Mouse (Mus musculus) heart, postnatal 14 days (tissue): ENCODE measurements at regions not wholly inside any gene's neighbourhood (a gene's known extent, or its start where the extent isn't known, plus 50 kb on each side); places are given as distances from the start of the nearest gene placed in this dataset.

Source experiments
- DNase-seq, 2 experiments: peaks; one replicate each; pipeline ENCODE4 v3.0.0; 2021 to 2022
- intact Hi-C: fragments of 180-260 bp; cut with DNase I; formaldehyde crosslinking; loops from one replicate; pipeline ENCODE4 v1.15.1; 2025

DNA sequence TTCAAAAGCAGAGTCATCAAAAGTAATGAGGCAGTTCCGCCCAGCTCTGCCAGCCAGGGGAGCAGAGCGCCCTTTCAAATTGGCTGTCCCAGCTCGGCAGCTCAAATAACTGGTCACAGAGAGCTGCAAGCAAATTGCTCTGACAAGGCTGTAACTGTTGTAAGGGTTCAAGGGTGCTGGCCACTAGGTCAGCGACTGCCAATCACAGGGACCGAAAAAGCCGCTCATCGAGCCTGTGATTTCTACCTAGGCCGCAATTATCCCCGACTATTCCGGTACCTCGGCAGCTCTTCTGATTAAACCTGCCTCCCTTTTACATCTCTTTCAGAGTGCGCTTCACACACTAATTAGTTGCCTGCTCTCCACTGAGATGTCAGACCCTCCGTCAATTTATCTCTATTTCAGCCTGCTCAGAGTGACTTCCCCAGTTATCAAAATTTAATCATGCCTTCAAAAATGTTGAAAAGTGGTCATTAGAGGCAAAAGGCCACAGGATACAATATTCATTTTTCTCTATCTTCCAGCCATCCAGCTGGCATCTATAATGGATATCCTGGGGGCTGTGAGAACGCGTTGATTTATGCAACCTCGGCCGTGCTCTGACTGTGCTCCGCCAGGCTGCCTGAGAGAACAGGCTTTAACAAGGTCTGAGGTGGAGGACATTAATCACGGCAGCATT, 606.7 kb downstream of the Psat1 start:
- no peak for DNase-seq
- intact Hi-C loops: no loop called here

GRCm38 (mm10) chr19:15339979-15340304, 607.2 kb downstream of the Psat1 start:
- intact Hi-C loops: no loop called here
- no peak for DNase-seq

DNA sequence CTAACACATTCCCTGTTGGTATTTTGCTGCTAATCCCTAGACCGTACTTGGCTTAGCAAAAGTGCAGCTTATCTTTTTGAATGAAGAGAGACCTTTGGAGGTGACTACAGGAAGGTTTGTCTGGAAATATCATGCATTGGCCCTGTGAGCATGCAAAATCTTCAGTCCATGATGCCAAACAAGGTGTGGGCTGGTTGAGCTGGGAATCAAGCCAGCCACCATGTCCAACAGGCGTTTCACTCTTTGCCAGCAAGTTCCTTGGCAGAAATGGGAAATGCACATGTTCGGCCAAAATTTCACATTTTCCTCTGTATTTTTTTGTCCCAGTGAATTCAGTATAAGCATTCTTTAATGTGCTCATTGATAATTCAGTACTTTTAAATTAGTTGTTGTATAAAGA, 617.0 kb downstream of the Psat1 start:
- DNase-seq: peak in 1 of 2 experiments; percentile 6
- intact Hi-C loops: no loop called here

DNA sequence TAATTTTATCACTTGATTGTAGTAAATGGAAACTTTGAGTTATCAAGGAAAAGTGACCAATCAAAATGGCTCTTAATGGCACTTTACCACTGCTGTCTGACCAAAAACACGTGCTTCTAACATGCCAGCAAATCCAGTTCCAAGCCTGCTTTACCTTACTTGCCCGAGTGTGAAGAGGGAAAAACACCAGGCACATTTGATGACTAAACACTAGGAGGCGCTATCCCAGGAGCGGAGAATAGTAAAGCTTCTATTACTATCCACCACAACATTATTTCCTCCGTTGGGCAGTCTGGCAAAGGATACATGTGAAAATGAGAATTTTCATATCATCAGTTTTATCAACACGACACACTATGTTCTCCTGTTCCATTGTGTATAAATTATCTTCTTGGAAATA, 647.7 kb downstream of the Psat1 start:
- no peak for DNase-seq
- intact Hi-C loops: no loop called here

DNA sequence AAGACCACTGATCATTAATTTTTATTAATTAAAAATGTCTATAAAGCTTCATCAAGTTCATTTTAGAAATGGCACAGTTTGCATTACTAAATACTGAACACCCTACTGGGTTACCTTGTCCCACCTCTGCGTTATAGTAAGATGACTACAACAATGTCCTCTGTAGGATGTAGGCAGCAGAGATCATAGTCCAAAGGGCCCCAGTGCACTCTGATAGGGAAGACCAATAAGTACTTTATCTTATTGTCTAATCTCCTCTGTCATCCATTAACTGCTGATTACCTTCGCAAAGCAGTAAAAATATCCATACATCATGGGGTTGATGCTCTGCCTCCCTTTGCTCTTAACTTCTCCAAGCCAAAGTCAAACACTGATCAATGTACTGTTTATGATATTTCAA, 662.1 kb downstream of the Psat1 start:
- no peak for DNase-seq
- intact Hi-C loops: no loop called here

DNA sequence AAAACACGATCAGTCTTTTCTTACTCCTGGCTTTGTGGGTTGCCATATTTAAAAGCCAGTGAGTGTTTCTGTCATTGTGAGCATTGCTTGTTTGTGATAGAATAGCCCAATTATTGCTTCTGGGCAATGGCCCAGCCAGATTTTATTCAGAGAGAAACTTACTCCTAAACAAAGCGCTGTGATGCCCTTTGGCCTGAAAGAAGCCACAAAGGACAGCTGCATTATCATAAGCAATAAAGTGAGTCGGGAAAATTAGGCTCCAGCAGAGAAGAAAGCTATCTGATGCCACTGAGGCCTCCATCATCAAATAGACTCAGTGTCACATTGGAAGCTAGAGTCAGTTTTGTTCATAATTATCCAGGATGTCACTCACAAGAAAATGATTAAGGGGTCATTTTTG, 644.9 kb upstream of the Tle4 start:
- intact Hi-C loops: no loop called here
- DNase-seq: no peak

GRCm38 (mm10) chr19:15230129-15230927, 632.5 kb upstream of the Tle4 start:
- intact Hi-C loops: no loop called here
- no peak for DNase-seq

- DNase-seq: no peak
- intact Hi-C loops: no loop called here
These were observed 619.5 kb upstream of the Tle4 start for GRCm38 (mm10) chr19:15217387-15217786.

DNA sequence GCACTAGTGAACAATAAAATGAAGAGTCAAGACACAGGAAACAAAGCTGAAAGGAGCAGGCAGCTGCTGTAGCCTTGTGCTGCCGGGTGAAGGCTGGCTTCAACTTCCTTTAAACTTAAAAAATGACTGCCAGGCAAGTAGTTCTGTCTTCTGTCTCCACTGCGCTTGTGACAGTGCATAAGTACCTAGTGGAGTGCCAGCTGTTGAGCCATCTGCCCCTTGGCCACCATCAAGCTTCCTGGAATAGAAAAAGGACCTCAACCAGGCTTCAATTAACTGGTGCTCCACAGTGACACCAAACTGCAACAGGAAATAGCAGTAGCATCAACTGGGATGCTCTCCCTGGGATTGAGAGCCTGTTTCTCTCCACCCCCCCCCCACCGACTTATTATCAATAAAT, 616.8 kb upstream of the Tle4 start:
- no peak for DNase-seq
- intact Hi-C loops: no loop called here

DNA sequence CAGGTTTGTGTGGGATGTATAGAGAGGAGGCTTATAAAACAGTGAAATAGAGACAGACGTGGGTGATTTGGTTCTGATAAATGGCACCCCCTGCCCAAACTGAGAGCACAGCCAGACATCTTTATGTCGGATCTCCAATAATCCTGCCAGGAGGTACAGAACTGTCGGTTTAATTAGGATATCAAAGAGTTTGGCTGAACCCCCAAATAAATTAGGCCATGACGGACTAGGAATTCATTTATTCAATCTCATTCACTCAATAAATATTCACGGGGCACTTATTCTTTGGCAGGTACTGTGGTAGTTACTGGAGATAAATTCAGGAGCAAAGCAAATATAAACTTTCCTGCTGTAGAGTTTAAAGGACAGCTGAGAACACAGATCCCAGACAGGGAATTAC, 615.0 kb upstream of the Tle4 start:
- intact Hi-C loops: no loop called here
- no peak for DNase-seq

DNA sequence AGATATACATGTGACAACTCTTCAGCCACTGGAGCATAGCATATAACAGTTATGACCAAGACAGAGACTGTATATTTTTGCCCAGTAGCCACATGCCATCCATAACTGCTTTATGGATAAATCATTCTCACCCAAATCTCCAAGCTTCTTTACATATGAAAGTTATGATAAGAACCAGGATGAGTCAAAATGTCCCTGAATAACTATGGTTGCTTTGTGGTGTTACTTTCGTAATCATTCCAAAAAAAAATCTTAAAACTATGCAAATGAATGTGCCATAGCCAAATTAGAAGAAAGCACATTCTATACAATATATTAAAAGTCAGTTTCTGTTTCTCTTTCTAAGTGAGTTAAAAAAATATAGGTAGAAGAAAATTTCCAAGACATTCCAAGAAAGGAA, 605.2 kb upstream of the Tle4 start:
- intact Hi-C loops: no loop called here
- no peak for DNase-seq

DNA sequence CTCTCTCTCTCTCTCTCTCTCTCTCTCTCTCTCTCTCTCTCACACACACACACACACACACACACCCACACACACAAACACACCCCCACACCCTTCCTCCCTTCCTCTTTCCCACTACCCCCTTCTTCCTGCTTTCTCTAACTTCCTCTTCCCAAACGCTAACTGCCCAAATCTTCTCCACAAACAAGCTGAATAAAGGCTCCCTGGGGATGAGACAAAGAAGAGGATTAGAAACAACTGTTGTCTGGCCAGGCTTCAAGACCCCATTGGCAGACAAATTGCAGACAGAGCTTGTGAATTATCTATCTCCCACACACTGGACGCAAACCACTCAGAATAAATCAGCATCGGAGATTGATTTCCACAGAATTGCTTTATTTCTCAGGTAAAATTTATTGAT, 603.4 kb upstream of the Tle4 start:
- intact Hi-C loops: no loop called here
- peak; percentile 4 to 14 for DNase-seq

DNA sequence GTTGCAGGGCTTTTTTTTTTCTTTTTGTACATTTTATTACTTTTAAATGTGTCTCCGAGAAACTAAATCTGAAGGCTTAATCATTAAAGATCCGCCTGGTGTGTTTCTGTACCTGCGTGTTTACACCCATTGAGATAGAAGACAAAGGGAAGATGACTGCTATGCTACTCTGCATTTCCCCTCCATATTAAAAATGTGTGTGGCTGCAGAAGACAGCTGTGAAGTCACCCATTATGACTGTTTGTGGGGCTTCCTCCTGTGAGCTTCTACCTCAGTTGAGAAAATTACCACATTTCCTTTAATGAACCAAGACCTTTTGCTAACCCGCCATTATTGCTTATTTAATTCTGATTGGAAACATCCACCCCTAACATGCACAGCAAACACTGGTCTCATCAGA, 602.9 kb upstream of the Tle4 start:
- DNase-seq: no peak
- intact Hi-C loops: no loop called here

DNA sequence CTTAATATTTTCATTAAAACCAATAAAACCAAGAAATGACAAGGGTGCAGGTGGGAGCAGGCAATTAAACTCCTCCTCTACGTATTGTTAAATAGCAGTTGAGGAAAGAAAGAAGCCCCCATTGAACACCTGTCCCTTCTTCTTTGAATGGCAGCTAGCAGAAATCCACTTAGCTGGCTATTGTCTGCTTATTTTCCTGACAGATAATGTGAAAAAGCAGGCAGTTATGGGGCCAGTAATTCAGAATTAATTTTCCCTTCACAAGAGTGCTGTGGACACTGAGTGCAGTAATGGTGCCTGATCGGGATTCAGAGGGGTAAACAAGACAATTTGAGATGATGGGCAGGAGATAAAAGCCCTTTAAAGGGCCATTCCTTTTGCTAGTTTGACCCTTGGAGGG, 602.5 kb upstream of the Tle4 start:
- intact Hi-C loops: no loop called here
- DNase-seq: no peak

- intact Hi-C loops: no loop called here
- DNase-seq: no peak
These were observed 601.8 kb upstream of the Tle4 start for GRCm38 (mm10) chr19:15199692-15200091.

- no peak for DNase-seq
- intact Hi-C loops: no loop called here
These were observed 577.4 kb upstream of the Tle4 start for GRCm38 (mm10) chr19:15175221-15175620.

DNA sequence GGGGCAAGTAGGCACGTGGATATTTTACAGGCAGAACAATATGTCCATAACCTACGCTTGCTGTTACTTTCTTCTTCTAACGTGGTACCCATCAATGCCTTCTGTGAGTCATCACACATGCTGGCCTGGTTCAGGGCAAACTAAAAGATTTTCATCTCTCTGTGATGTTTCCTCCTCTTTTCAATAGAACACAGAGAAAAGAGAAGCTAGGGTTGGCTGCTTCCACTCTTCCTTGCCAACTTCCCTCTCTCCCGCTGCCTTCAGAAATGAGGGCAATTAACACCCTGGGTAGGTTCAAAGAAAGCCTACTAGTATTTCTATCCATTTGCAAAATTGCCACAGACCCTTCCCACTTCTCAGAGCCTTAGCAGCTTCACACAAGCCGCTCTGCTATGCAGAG, 575.5 kb upstream of the Tle4 start:
- intact Hi-C loops: no loop called here
- DNase-seq: no peak

DNA sequence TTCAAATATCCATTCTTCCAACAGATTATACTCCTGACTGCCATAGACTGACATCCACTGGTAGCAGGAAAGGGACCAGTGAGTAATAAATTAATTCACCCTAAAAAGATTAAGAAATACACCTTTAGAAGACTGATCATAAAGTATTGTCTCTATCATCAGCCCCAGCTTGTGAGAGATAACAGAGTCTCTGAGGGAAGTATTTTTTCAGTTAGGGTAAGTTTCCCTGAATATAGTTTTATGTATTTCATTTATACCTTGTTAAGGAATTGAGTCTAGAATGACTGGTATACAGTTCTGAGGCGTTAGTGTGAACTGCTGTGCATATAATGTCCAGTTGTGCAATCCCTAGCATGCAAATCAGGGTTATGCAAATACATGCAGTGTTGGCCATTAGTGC, 569.3 kb upstream of the Tle4 start:
- DNase-seq: no peak
- intact Hi-C loops: no loop called here

DNA sequence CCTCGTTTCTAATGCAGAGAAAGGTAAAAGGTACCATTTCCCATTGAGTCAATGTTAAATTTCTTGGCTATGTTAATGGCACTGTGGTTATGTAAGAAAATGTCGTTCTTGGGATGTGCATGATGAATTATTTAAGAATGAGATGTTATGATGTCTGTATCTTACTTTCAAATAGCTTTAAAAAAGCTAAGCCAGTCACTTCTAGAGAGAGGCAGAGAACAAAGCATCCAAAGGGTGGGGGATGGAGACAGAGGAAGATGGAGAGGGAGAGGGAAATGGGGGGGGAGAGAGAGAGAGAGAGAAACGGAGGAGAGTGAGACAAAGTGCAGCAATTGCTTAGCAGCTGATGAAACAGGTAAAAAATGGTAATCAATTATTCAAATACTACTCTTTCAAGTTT, 562.8 kb upstream of the Tle4 start:
- no peak for DNase-seq
- intact Hi-C loops: no loop called here

DNA sequence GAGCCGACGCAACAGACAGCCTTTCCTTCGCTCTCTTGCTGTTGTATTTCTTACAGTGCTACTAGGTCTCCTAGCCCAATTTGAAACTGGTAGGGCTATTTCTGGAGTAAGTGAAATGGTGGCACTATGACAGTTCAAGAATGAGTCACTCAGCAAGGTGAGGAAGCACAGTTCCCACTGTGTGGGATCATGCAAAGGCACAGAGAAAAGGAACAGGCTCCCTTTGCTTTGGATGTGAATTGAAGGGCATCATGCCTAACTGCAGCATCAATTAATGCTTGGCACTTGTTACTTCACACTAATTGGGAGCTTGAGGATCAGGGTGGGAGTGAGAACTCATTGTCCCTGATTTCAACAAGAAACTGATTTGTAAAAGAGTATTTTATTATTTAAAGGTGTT, 560.8 kb upstream of the Tle4 start:
- intact Hi-C loops: no loop called here
- no peak for DNase-seq

DNA sequence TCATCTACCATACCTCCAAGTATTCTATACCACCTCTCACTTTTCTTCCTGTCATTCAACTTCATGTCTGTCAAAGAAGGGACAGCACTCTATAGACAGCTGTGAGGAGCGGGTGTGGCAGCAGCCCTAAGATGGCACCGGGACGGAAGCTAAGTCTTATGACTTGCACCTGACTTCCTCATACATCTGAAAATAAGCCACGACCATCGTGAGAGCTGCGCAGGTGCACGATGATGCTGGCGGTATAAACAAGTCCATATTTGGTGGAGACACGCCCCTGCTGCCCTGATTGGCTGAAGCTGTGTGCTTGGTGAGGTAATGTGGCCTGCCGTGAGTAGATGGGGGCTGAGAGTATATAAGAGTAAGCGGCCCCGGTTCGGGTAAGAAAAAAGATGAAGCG, 560.3 kb upstream of the Tle4 start:
- intact Hi-C loops: no loop called here
- DNase-seq: no peak

- intact Hi-C loops: no loop called here
- no peak for DNase-seq
These were observed 556.8 kb upstream of the Tle4 start for GRCm38 (mm10) chr19:15154693-15155092.

DNA sequence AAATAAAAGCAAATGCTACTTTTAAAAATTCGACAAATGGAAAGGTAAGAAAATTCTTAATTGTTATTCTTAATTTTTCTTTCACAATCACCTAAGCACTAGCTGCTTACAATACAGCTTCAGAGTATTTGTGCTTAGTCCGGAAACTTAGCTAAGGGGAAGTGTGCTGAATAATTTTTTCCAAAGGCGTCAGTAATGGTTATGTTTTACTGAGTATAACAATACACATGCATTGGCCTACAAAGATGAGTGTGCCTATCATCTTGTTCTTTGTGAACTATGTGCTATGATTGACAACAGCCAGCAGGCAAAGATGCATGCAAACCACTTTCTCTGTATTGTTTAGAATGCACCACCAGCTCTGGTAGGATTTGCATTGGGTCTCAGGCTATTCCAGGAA, 548.5 kb upstream of the Tle4 start:
- no peak for DNase-seq
- intact Hi-C loops: no loop called here
